Mouse (Mus musculus) Patski (cell line): Measurements from ENCODE around the gene Naaladl2. TPM values are rescaled to one million over a fixed set of nuclear protein-coding genes. Genes with fewer than 3 reads are reported as not detected.

ENCODE experiments used
- ATAC-seq: fragments of 100-300 bp; one replicate; pipeline ENCODE4 v1.8.0; 2021
- CTCF ChIA-PET: fragments of 350-600 bp; sonication (Branson Sonifier 250); formaldehyde crosslinking; loops from one replicate; lab custom pipeline; 2022; ENCODE audit warnings: inconsistent platforms; lab: Charles Lee
- POLR2A ChIA-PET: fragments of 350-600 bp; sonication (Branson Sonifier 250); formaldehyde crosslinking; loops from one replicate; lab custom pipeline; 2022; ENCODE audit warnings: antibody characterized with exemption, inconsistent platforms; lab: Charles Lee
- DNase-seq: peaks from one replicate; pipeline ENCODE4 v3.0.0-alpha.2; 2011; ENCODE audit warnings: low read depth, low spot score
- H3K27me3 ChIP-seq: fragments of 371-371 bp; one replicate; pipeline ENCODE4 v1.5.1; 2021
- CTCF ChIP-seq: fragments of 100-300 bp; IDR thresholded peaks from one replicate; pipeline ENCODE4 v1.5.1; 2021
- in situ Hi-C: fragments of 300-500 bp; cut with MboI; formaldehyde crosslinking; loops from 3 replicates; pipeline ENCODE4 v1.11.1; 2018; ENCODE audit warnings: low pct_unique_long_range_greater_than_20kb, mixed read lengths
- polyA plus RNA-seq: library from polyadenylated mRNA; unstranded; gene quantifications from one replicate; pipeline ENCODE4 v1.2.3, GENCODE M21; 2021

The Naaladl2 gene
- polyA plus RNA-seq, 1 experiment from 2014 or later, result 3.7 TPM

- ChIA-PET POLR2A (no interaction called here), CTCF (interaction anchor here (1.2 to 1.3 kb wide), 3 partner anchors 9 to 21 kb away, joined by 3 to 4 read pairs (median 3); no protein-coding TSS in a partner anchor)
- no peak for ATAC-seq
- no peaks in the 10 kb centered on the region for H3K27me3 ChIP-seq
- no peak for DNase-seq
- TF ChIP-seq CTCF, result no peak
- in situ Hi-C loops, result no loop called here
Measured at GRCm38 (mm10) chr3:24992078-24992477, 152.0 kb downstream of the Naaladl2 start.

- in situ Hi-C loops, result no loop called here
- ChIA-PET CTCF (interaction anchor here (1.0 to 1.2 kb wide), 3 partner anchors 10 to 26 kb away, joined by 3 read pairs; no protein-coding TSS in a partner anchor), POLR2A (no interaction called here)
- no peak for DNase-seq
- no peaks in the 10 kb centered on the region for H3K27me3 ChIP-seq
- no peak for TF ChIP-seq CTCF
- ATAC-seq, result no peak
Measured at GRCm38 (mm10) chr3:24982111-24982510, 161.9 kb downstream of the Naaladl2 start.

GRCm38 (mm10) chr3:24942170-24942569, 201.9 kb downstream of the Naaladl2 start:
- no peak for TF ChIP-seq CTCF
- POLR2A ChIA-PET, result no interaction called here
- DNase-seq (no peak), ATAC-seq (no peak)
- in situ Hi-C loops, result no loop called here
- CTCF ChIA-PET, result no interaction called here
- H3K27me3 ChIP-seq, result no peaks in the 10 kb centered on the region

- H3K27me3 ChIP-seq, result no peaks in the 10 kb centered on the region
- in situ Hi-C loops, result no loop called here
- DNase-seq (no peak), ATAC-seq (no peak)
- CTCF ChIA-PET, result interaction anchor here (1.8 kb wide), 1 partner anchor 14 kb away, joined by 5 read pairs; no protein-coding TSS in a partner anchor
- no peak for TF ChIP-seq CTCF
- POLR2A ChIA-PET, result no interaction called here
Measured at GRCm38 (mm10) chr3:24938507-24939182, 205.4 kb downstream of the Naaladl2 start.

GRCm38 (mm10) chr3:24921811-24922210, 222.2 kb downstream of the Naaladl2 start:
- POLR2A ChIA-PET, result no interaction called here
- DNase-seq (no peak), ATAC-seq (no peak)
- in situ Hi-C loops, result no loop called here
- no peak for TF ChIP-seq CTCF
- CTCF ChIA-PET, result no interaction called here
- no peaks in the 10 kb centered on the region for H3K27me3 ChIP-seq

- ChIA-PET CTCF (no interaction called here), POLR2A (no interaction called here)
- in situ Hi-C loops, result no loop called here
- DNase-seq (no peak), ATAC-seq (no peak)
- no peaks in the 10 kb centered on the region for H3K27me3 ChIP-seq
- no peak for TF ChIP-seq CTCF
Measured at GRCm38 (mm10) chr3:24921401-24921800, 222.7 kb downstream of the Naaladl2 start.

GRCm38 (mm10) chr3:24905425-24905960, 238.6 kb downstream of the Naaladl2 start:
- CTCF ChIA-PET, result no interaction called here
- DNase-seq, result no peak
- no peak for TF ChIP-seq CTCF
- H3K27me3 ChIP-seq, result no peaks in the 10 kb centered on the region
- ATAC-seq, result no peak
- in situ Hi-C loops, result no loop called here
- POLR2A ChIA-PET, result no interaction called here

- no peaks in the 10 kb centered on the region for H3K27me3 ChIP-seq
- DNase-seq (no peak), ATAC-seq (no peak)
- no peak for TF ChIP-seq CTCF
- in situ Hi-C loops, result no loop called here
- ChIA-PET POLR2A (no interaction called here), CTCF (interaction anchor here (1.0 kb wide), 1 partner anchor 15 kb away, joined by 5 read pairs; no protein-coding TSS in a partner anchor)
Measured at GRCm38 (mm10) chr3:24888801-24889200, 255.3 kb downstream of the Naaladl2 start.

- no peak for TF ChIP-seq CTCF
- CTCF ChIA-PET, result interaction anchor here (1.3 kb wide), 1 partner anchor 20 kb away, joined by 3 read pairs; no protein-coding TSS in a partner anchor
- DNase-seq (no peak), ATAC-seq (no peak)
- in situ Hi-C loops, result no loop called here
- POLR2A ChIA-PET, result no interaction called here
- no peaks in the 10 kb centered on the region for H3K27me3 ChIP-seq
Measured at GRCm38 (mm10) chr3:24872254-24872653, 271.8 kb downstream of the Naaladl2 start.

- in situ Hi-C loops, result no loop called here
- DNase-seq (no peak), ATAC-seq (no peak)
- peaks cover 7% of the 10 kb centered on the region for H3K27me3 ChIP-seq
- POLR2A ChIA-PET, result no interaction called here
- CTCF ChIA-PET, result interaction anchor here (1.4 kb wide), 2 partner anchors 9 to 20 kb away, joined by 3 to 4 read pairs; no protein-coding TSS in a partner anchor
- no peak for TF ChIP-seq CTCF
Measured at GRCm38 (mm10) chr3:24852936-24853335, 291.1 kb downstream of the Naaladl2 start.

- in situ Hi-C loops, result no loop called here
- no peak for TF ChIP-seq CTCF
- ATAC-seq (peak; percentile 97), DNase-seq (no peak)
- CTCF ChIA-PET, result interaction anchor here (1.4 kb wide), 1 partner anchor 21 kb away, joined by 3 read pairs; no protein-coding TSS in a partner anchor
- POLR2A ChIA-PET, result no interaction called here
- no peaks in the 10 kb centered on the region for H3K27me3 ChIP-seq
Measured at GRCm38 (mm10) chr3:24796739-24797138, 347.3 kb downstream of the Naaladl2 start.
